ENCODE assay signal across 1 mouse cellular context in genomic region chr7:101918071-101918470, GRCm38 (mm10).
TF ChIP-seq lines count a peak whose summit lies in the region.

No protein-coding gene starts in this region.

TF ChIP-seq in CH12.LX, 34 proteins besides CTCF, POLR2A, EP300 and RAD21 (continued from another document):
- TF ChIP-seq USF1 (IDR thresholded peaks at IDR 0.05; ENCODE audit: low read depth, low read length) = no peak
- no peak for TF ChIP-seq CHD1 (IDR thresholded peaks at IDR 0.05; ENCODE audit: low read depth, low read length)
- TF ChIP-seq MAX (IDR thresholded peaks at IDR 0.05; ENCODE audit: low read length) = no peak
- TF ChIP-seq ZC3H11A (IDR thresholded peaks at IDR 0.05; ENCODE audit: low read depth, low read length) = no peak
- TF ChIP-seq MAFK (IDR thresholded peaks at IDR 0.05; ENCODE audit: insufficient replicate concordance, low read length) = no peak
- no peak for TF ChIP-seq MXI1 (IDR thresholded peaks at IDR 0.05; ENCODE audit: low read depth, low read length)
- TF ChIP-seq IRF4 (IDR thresholded peaks at IDR 0.05; ENCODE audit: low read depth, low read length) = peak; percentile 31; the same call in 1 of the 2 replicates
- no peak for TF ChIP-seq NRF1 (IDR thresholded peaks at IDR 0.05; ENCODE audit: low read depth, low read length)
- no peak for TF ChIP-seq E2F4 (IDR thresholded peaks at IDR 0.05; ENCODE audit: insufficient replicate concordance, low read depth, low read length)
- 0 out of 2 replicates have a peak, but pooled peaks have one; percentile 13 for TF ChIP-seq JUND (conservative IDR thresholded peaks at IDR 0.05; ENCODE audit: low read depth, low read length)
- no peak for TF ChIP-seq RCOR1 (conservative IDR thresholded peaks at IDR 0.05; ENCODE audit: low read depth, low read length)
